Mouse (Mus musculus): Measurements from ENCODE around the gene Dnaja3.

Gene Dnaja3

GRCm38 (mm10) chr16:4607818-4608531 lies 31.8 kb upstream of the Dnaja3 start:
- DNase-seq (ENCODE audit: low spot score), result peak; percentile 78

GRCm38 (mm10) chr16:4608532-4609059 lies 31.2 kb upstream of the Dnaja3 start:
- no peak for DNase-seq (ENCODE audit: low spot score)

GRCm38 (mm10) chr16:4611193-4611592 lies 28.6 kb upstream of the Dnaja3 start:
- DNase-seq (ENCODE audit: low spot score), result no peak

- DNase-seq (ENCODE audit: low spot score), result no peak
These were observed 28.1 kb upstream of the Dnaja3 start for GRCm38 (mm10) chr16:4611676-4612075.

GRCm38 (mm10) chr16:4613736-4614135 lies 26.1 kb upstream of the Dnaja3 start:
- no peak for DNase-seq (ENCODE audit: low spot score)

- DNase-seq (ENCODE audit: low spot score), result no peak
These were observed 25.1 kb upstream of the Dnaja3 start for GRCm38 (mm10) chr16:4614639-4615038.

- no peak for DNase-seq (ENCODE audit: low spot score)
These were observed 24.5 kb upstream of the Dnaja3 start for GRCm38 (mm10) chr16:4615297-4615696.

- DNase-seq (ENCODE audit: low spot score), result no peak
These were observed 23.0 kb upstream of the Dnaja3 start for GRCm38 (mm10) chr16:4616829-4617228.

- peak; percentile 55 for DNase-seq (ENCODE audit: low spot score)
These were observed 15.7 kb upstream of the Dnaja3 start for GRCm38 (mm10) chr16:4624074-4624473.

GRCm38 (mm10) chr16:4624481-4625110 lies 15.2 kb upstream of the Dnaja3 start, which contains the start of gene Pam16:
TSS of gene Pam16 (minus strand) at chr16:4624988.
- peak; percentile 88 for DNase-seq (ENCODE audit: low spot score)

GRCm38 (mm10) chr16:4627105-4627504 lies 12.7 kb upstream of the Dnaja3 start:
- DNase-seq (ENCODE audit: low spot score), result no peak

GRCm38 (mm10) chr16:4628898-4629419 lies 10.8 kb upstream of the Dnaja3 start:
- no peak for DNase-seq (ENCODE audit: low spot score)

GRCm38 (mm10) chr16:4629950-4630349 lies 9.8 kb upstream of the Dnaja3 start:
- DNase-seq (ENCODE audit: low spot score), result peak; percentile 69

GRCm38 (mm10) chr16:4632050-4632449 lies 7.7 kb upstream of the Dnaja3 start:
- DNase-seq (ENCODE audit: low spot score), result no peak

GRCm38 (mm10) chr16:4633661-4634060 lies 6.1 kb upstream of the Dnaja3 start:
- no peak for DNase-seq (ENCODE audit: low spot score)

- DNase-seq (ENCODE audit: low spot score), result no peak
These were observed 5.1 kb upstream of the Dnaja3 start for GRCm38 (mm10) chr16:4634681-4635080.

- no peak for DNase-seq (ENCODE audit: low spot score)
These were observed 4.0 kb upstream of the Dnaja3 start for GRCm38 (mm10) chr16:4635760-4636159.

GRCm38 (mm10) chr16:4638891-4639390 lies 848 bp upstream of the Dnaja3 start:
- no peak for DNase-seq (ENCODE audit: low spot score)

- DNase-seq (ENCODE audit: low spot score), result no peak
These were observed 647 bp downstream of the Dnaja3 start for GRCm38 (mm10) chr16:4640267-4641005.

GRCm38 (mm10) chr16:4641119-4641838 lies 1.5 kb downstream of the Dnaja3 start:
- no peak for DNase-seq (ENCODE audit: low spot score)

- DNase-seq (ENCODE audit: low spot score), result no peak
These were observed 2.4 kb downstream of the Dnaja3 start for GRCm38 (mm10) chr16:4642190-4642589.

- no peak for DNase-seq (ENCODE audit: low spot score)
These were observed 3.1 kb downstream of the Dnaja3 start for GRCm38 (mm10) chr16:4642937-4643336.

Data from c-Kit-positive CD71-positive TER-119-positive erythroid progenitor cells, embryonic 14.5 days (primary cell).